In the genomic region with DNA sequence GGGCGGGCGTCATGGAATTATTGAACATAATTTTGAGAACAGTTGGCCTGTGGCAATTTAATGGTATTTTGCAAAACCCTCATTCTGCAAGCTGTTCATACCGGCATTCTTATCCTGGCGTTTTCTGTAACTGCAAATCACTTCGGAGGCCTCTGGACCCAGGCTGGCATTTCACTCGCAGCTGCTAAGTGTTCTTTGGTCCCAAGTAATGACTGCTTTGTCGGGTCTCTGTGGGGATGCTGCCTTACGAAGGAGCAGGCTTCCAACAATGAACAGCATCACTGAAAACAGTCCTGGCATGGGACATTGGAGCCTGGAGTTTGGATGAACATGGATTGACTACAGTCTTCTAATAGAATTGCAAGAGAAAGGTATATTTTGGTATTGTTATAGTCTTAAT, we compare ENCODE assay signal across 24 mouse cellular contexts.
DNase-seq lines count a peak whose midpoint lies in the region; ATAC-seq and TF ChIP-seq lines count a peak whose summit lies in the region.
"Had no signal": no experiment of that assay in that cellular context is flagged by ENCODE, and none has a peak within 500 bp of the region (broad histone marks: within the 10 kb centered on the region; RNA-seq: fewer than 3 reads in every experiment).

No protein-coding gene starts in this region.

- 22% methylated on average over 8 of the region's 8 CpGs for WGBS in forebrain, postnatal 0 days
- 26% methylated on average over 8 of the region's 8 CpGs for WGBS in forebrain, embryonic 16.5 days
- 23% methylated on average over 8 of the region's 8 CpGs for WGBS in midbrain, embryonic 14.5 days
- 28% methylated on average over 8 of the region's 8 CpGs for WGBS in midbrain, embryonic 15.5 days

- no peak overlapping the region for H3K4me2 ChIP-seq in forebrain, postnatal 0 days (ENCODE audit: low read depth)
- H3K4me2 ChIP-seq in forebrain, embryonic 16.5 days (ENCODE audit: low read length): no peak overlapping the region
- no peak overlapping the region for H3K4me2 ChIP-seq in midbrain, embryonic 14.5 days (ENCODE audit: low read length)
- no peak overlapping the region for H3K4me2 ChIP-seq in midbrain, embryonic 15.5 days
- H3K4me2 ChIP-seq: embryonic facial prominence, embryonic 12.5 days; embryonic facial prominence, embryonic 15.5 days; forebrain, embryonic 12.5 days; heart, embryonic 13.5 days; hindbrain, embryonic 12.5 days; hindbrain, embryonic 15.5 days had no signal

- H3K36me3 ChIP-seq in forebrain, postnatal 0 days (ENCODE audit: insufficient read depth): no peaks in the 10 kb centered on the region
- no peaks in the 10 kb centered on the region for H3K36me3 ChIP-seq in forebrain, embryonic 16.5 days (ENCODE audit: control insufficient read depth, insufficient read depth)
- H3K36me3 ChIP-seq in midbrain, embryonic 14.5 days (ENCODE audit: control insufficient read depth, insufficient read depth, low read length): no peaks in the 10 kb centered on the region
- no peaks in the 10 kb centered on the region for H3K36me3 ChIP-seq in midbrain, embryonic 15.5 days (replicated peaks)
- H3K36me3 ChIP-seq: embryonic facial prominence, embryonic 12.5 days; embryonic facial prominence, embryonic 15.5 days; forebrain, embryonic 12.5 days; heart, embryonic 10.5 days; heart, embryonic 13.5 days; hindbrain, embryonic 12.5 days; hindbrain, embryonic 15.5 days had no signal

- no peak overlapping the region for H3K4me3 ChIP-seq in forebrain, postnatal 0 days (ENCODE audit: low read depth, low read length)
- no peak overlapping the region for H3K4me3 ChIP-seq in forebrain, embryonic 16.5 days (replicated peaks; ENCODE audit: low read length)
- no peak overlapping the region for H3K4me3 ChIP-seq in layer of hippocampus, adult 2 months
- H3K4me3 ChIP-seq in midbrain, embryonic 14.5 days (replicated peaks; ENCODE audit: low read depth, low read length): no peak overlapping the region
- no peak overlapping the region for H3K4me3 ChIP-seq in midbrain, embryonic 15.5 days
- H3K4me3 ChIP-seq: embryonic facial prominence, embryonic 12.5 days; embryonic facial prominence, embryonic 15.5 days; forebrain, embryonic 12.5 days; heart, adult 2 months; heart, embryonic 10.5 days; heart, embryonic 13.5 days; hindbrain, embryonic 12.5 days; hindbrain, embryonic 15.5 days had no signal

- no peaks in the 10 kb centered on the region for H3K9me3 ChIP-seq in forebrain, postnatal 0 days (ENCODE audit: low read length)
- H3K9me3 ChIP-seq in forebrain, embryonic 16.5 days (ENCODE audit: control insufficient read depth, low read length): peaks cover 3% of the 10 kb centered on the region; the same call in 1 of the 2 replicates
- H3K9me3 ChIP-seq in midbrain, embryonic 14.5 days (ENCODE audit: control insufficient read depth, low read length): peaks cover 3% of the 10 kb centered on the region; the same call in 1 of the 2 replicates
- H3K9me3 ChIP-seq in midbrain, embryonic 15.5 days: no peaks in the 10 kb centered on the region
- H3K9me3 ChIP-seq: embryonic facial prominence, embryonic 15.5 days; heart, embryonic 10.5 days; heart, embryonic 13.5 days; hindbrain, embryonic 15.5 days had no signal

- no peak for TF ChIP-seq CTCF in forebrain, postnatal 0 days (IDR thresholded peaks at IDR 0.05; ENCODE audit: low read depth)
- TF ChIP-seq CTCF in layer of hippocampus, adult 2 months (conservative IDR thresholded peaks at IDR 0.05): no peak

- H3K9ac ChIP-seq in forebrain, postnatal 0 days: no peak overlapping the region
- H3K9ac ChIP-seq in forebrain, embryonic 16.5 days (replicated peaks; ENCODE audit: low read depth, low read length): no peak overlapping the region
- H3K9ac ChIP-seq in midbrain, embryonic 14.5 days (replicated peaks; ENCODE audit: low read length): no peak overlapping the region
- no peak overlapping the region for H3K9ac ChIP-seq in midbrain, embryonic 15.5 days
- H3K9ac ChIP-seq: embryonic facial prominence, embryonic 12.5 days; embryonic facial prominence, embryonic 15.5 days; forebrain, embryonic 12.5 days; heart, embryonic 13.5 days; hindbrain, embryonic 12.5 days; hindbrain, embryonic 15.5 days had no signal

- H3K27ac ChIP-seq in forebrain, postnatal 0 days (ENCODE audit: low read depth, low read length): no peak overlapping the region
- H3K27ac ChIP-seq in forebrain, embryonic 16.5 days (ENCODE audit: low read length): no peak overlapping the region
- peak overlapping the region; percentile 43; the same call in 1 of the 2 replicates for H3K27ac ChIP-seq in layer of hippocampus, adult 2 months
- no peak overlapping the region; the same call in 1 of the 2 replicates for H3K27ac ChIP-seq in midbrain, embryonic 14.5 days (replicated peaks; ENCODE audit: low read depth, low read length)
- no peak overlapping the region for H3K27ac ChIP-seq in midbrain, embryonic 15.5 days
- H3K27ac ChIP-seq: embryonic facial prominence, embryonic 12.5 days; embryonic facial prominence, embryonic 15.5 days; forebrain, embryonic 12.5 days; heart, adult 2 months; heart, embryonic 10.5 days; heart, embryonic 13.5 days; hindbrain, embryonic 12.5 days; hindbrain, embryonic 15.5 days had no signal

- no peaks in the 10 kb centered on the region for H3K4me1 ChIP-seq in forebrain, postnatal 0 days (ENCODE audit: insufficient read depth)
- peaks cover 3% of the 10 kb centered on the region for H3K4me1 ChIP-seq in forebrain, embryonic 16.5 days (replicated peaks; ENCODE audit: control insufficient read depth, insufficient read depth, low read length)
- no peaks in the 10 kb centered on the region for H3K4me1 ChIP-seq in midbrain, embryonic 14.5 days (ENCODE audit: control insufficient read depth, insufficient read depth, low read length)
- no peaks in the 10 kb centered on the region for H3K4me1 ChIP-seq in midbrain, embryonic 15.5 days
- H3K4me1 ChIP-seq: embryonic facial prominence, embryonic 12.5 days; embryonic facial prominence, embryonic 15.5 days; heart, embryonic 10.5 days; heart, embryonic 13.5 days; hindbrain, embryonic 12.5 days; hindbrain, embryonic 15.5 days had no signal

- ATAC-seq in forebrain, postnatal 0 days: no peak
- ATAC-seq in forebrain, embryonic 16.5 days: no peak
- no peak for ATAC-seq in midbrain, embryonic 14.5 days (ENCODE audit: low FRiP score, low TSS enrichment)
- no peak for ATAC-seq in midbrain, embryonic 15.5 days (replicated peaks)
- ATAC-seq: activated CD4-positive, CD25-positive, alpha-beta regulatory T cell, adult 4 months had no signal

- no peaks in the 10 kb centered on the region for H3K27me3 ChIP-seq in forebrain, postnatal 0 days (ENCODE audit: insufficient read depth, low read length)
- H3K27me3 ChIP-seq in forebrain, embryonic 16.5 days (replicated peaks; ENCODE audit: control insufficient read depth, insufficient read depth, low read length): no peaks in the 10 kb centered on the region
- no peaks in the 10 kb centered on the region for H3K27me3 ChIP-seq in midbrain, embryonic 14.5 days (ENCODE audit: control insufficient read depth, insufficient read depth, low read length)
- no peaks in the 10 kb centered on the region for H3K27me3 ChIP-seq in midbrain, embryonic 15.5 days (replicated peaks)
- H3K27me3 ChIP-seq: embryonic facial prominence, embryonic 12.5 days; embryonic facial prominence, embryonic 15.5 days; forebrain, embryonic 12.5 days; heart, embryonic 13.5 days; hindbrain, embryonic 12.5 days; hindbrain, embryonic 15.5 days had no signal

- DNase-seq in embryo, embryonic 10 days (ENCODE audit: low spot score): peak; percentile 6
- no peak for DNase-seq in embryo, embryonic 11 days
- peak; percentile 20 for DNase-seq in forebrain, postnatal 0 days
- no peak for DNase-seq in layer of hippocampus, adult 2 months (ENCODE audit: low spot score in 2 of 2)
- DNase-seq in layer of hippocampus, postnatal 25 days (ENCODE audit: extremely low spot score in 1 of 2, low spot score in 1 of 2): no peak
- peak; percentile 31 for DNase-seq in midbrain, embryonic 14.5 days
- DNase-seq: adrenal gland, adult 8-10 months; adrenal gland, postnatal 25 days; cerebellum, adult 18-20 months; cerebellum, adult 9-10 months; cerebellum, postnatal 14 days; gastrocnemius, postnatal 25 days; heart, adult 2 months; heart, postnatal 14 days had no signal

Comparison
In these comparisons a context has a peak if more than half of its experiments do, and no peak if none do; other contexts are left out.
1. DNase-seq: peak in embryo, embryonic 10 days (single experiment), forebrain, postnatal 0 days (single experiment) and midbrain, embryonic 14.5 days (single experiment); none in embryo, embryonic 11 days (single experiment), layer of hippocampus, adult 2 months (0 of 2) and layer of hippocampus, postnatal 25 days (0 of 2).